ENCODE assay signal across 16 mouse cellular contexts in genomic region chr2:128325456-128325855, GRCm38 (mm10).
A peak's percentile ranks its signal among the peaks of the same experiment; 100 is the strongest.
DNase-seq lines count a peak whose midpoint lies in the region; TF ChIP-seq lines count a peak whose summit lies in the region.
"Had no signal": no experiment of that assay in that cellular context is flagged by ENCODE, and none has a peak within 500 bp of the region (broad histone marks: within the 10 kb centered on the region; RNA-seq: fewer than 3 reads in every experiment).

No protein-coding gene starts in this region.

- H3K4me3 ChIP-seq in spleen, adult 2 months (ENCODE audit: extremely low read depth, insufficient read depth, insufficient read length), result no peak overlapping the region
- H3K4me3 ChIP-seq in CH12.LX (replicated peaks in 1 of 3; ENCODE audit: low read depth in 2 of 3, low read length in 2 of 3, poor library complexity in 1 of 3) (no peak overlapping the region), myocyte (no peak overlapping the region)
- H3K4me3 ChIP-seq: limb, embryonic 10.5 days; liver, embryonic 13.5 days; midbrain, embryonic 12.5 days; neural tube, embryonic 13.5 days; stomach, embryonic 15.5 days had no signal

- TF ChIP-seq RAD21 in CH12.LX (IDR thresholded peaks at IDR 0.05; ENCODE audit: low read depth, low read length), result no peak; the same call in 1 of the 2 replicates

- peak; percentile 35 to 69 for DNase-seq in spleen, adult 2 months (ENCODE audit: low read depth in 1 of 2, low spot score in 2 of 2)
- no peak for DNase-seq in spleen, postnatal 14 days (ENCODE audit: low spot score in 2 of 2)
- DNase-seq in CH12.LX (ENCODE audit: extremely low read depth), result peak; percentile 84
- DNase-seq in thymus, postnatal 36 days, result peak; percentile 41 to 57
- no peak for DNase-seq in adrenal gland, adult 18-20 months (ENCODE audit: low spot score in 2 of 2)
- DNase-seq in cerebellum, postnatal 36 days, result no peak
- DNase-seq: cerebellum, adult 2 months; embryo, embryonic 11 days; kidney, adult 8-10 months; layer of hippocampus, postnatal 36 days; liver, embryonic 13.5 days had no signal

- no peak; the same call in 1 of the 2 replicates for TF ChIP-seq EP300 in CH12.LX (IDR thresholded peaks at IDR 0.05; ENCODE audit: low read length)

- H3K27ac ChIP-seq in spleen, adult 2 months (ENCODE audit: insufficient read depth, low read length), result no peak overlapping the region
- no peak overlapping the region for H3K27ac ChIP-seq in CH12.LX (ENCODE audit: insufficient read depth, low read depth)
- H3K27ac ChIP-seq: liver, embryonic 13.5 days; midbrain, embryonic 12.5 days had no signal

- no peak for TF ChIP-seq POLR2A in spleen, adult 2 months (IDR thresholded peaks at IDR 0.05; ENCODE audit: low read depth, low read length)
- no peak for TF ChIP-seq POLR2A in CH12.LX (IDR thresholded peaks at IDR 0.05; ENCODE audit: low read depth, low read length)
- no peak for TF ChIP-seq POLR2A in myocyte (IDR thresholded peaks at IDR 0.05; ENCODE audit: insufficient read length, low read depth)

- in situ Hi-C loops in CH12.LX (cut with MboI; ENCODE audit: low pct_ligation_motif_present, low pct_unique_long_range_greater_than_20kb, low sequenced_read_pairs), result no loop called here

- no peaks in the 10 kb centered on the region for H3K36me3 ChIP-seq in spleen, adult 2 months (ENCODE audit: control insufficient read depth, insufficient read depth, low read length)
- H3K36me3 ChIP-seq in CH12.LX (replicated peaks in 1 of 2; ENCODE audit: control insufficient read depth in 1 of 2, insufficient read depth in 1 of 2, low read length in 1 of 2) (peaks cover 0 to 1% of the 10 kb centered on the region in 2 experiments), myocyte (ENCODE audit: control insufficient read depth, insufficient read depth) (no peaks in the 10 kb centered on the region)
- H3K36me3 ChIP-seq: limb, embryonic 10.5 days; liver, embryonic 13.5 days; midbrain, embryonic 12.5 days; neural tube, embryonic 13.5 days; stomach, embryonic 15.5 days had no signal

- H3K4me2 ChIP-seq in CH12.LX (ENCODE audit: insufficient read depth, low read depth, poor library complexity, severe bottlenecking), result no peak overlapping the region
- H3K4me2 ChIP-seq in myocyte (ENCODE audit: low read depth), result peak overlapping the region; percentile 7
- H3K4me2 ChIP-seq: liver, embryonic 13.5 days; midbrain, embryonic 12.5 days; neural tube, embryonic 13.5 days had no signal

- TF ChIP-seq CTCF in spleen, adult 2 months (IDR thresholded peaks at IDR 0.05; ENCODE audit: extremely low read depth, insufficient read depth, insufficient read length, insufficient replicate concordance), result no peak
- no peak for TF ChIP-seq CTCF in CH12.LX (conservative IDR thresholded peaks at IDR 0.05 in 1 of 2, IDR thresholded peaks at IDR 0.05 in 1 of 2; ENCODE audit: low read depth in 2 of 2, low read length in 2 of 2)

- H3ac ChIP-seq in myocyte (ENCODE audit: control insufficient read depth, insufficient read length), result no peak overlapping the region

- 49% methylated on average over 4 of the region's 4 CpGs for WGBS in spleen, adult 2 months

- dilution Hi-C loops in CH12.LX (cut with MboI; ENCODE audit: extremely low pct_ligation_motif_present, extremely low pct_unique_long_range_greater_than_20kb, low sequenced_read_pairs), result no loop called here

- no peaks in the 10 kb centered on the region for H3K79me2 ChIP-seq in CH12.LX (replicated peaks; ENCODE audit: control insufficient read depth, extremely low read depth, insufficient read depth, poor library complexity, severe bottlenecking)
- H3K79me2 ChIP-seq in myocyte (ENCODE audit: control insufficient read depth, insufficient read depth), result peaks cover 3% of the 10 kb centered on the region

- H3K27me3 ChIP-seq in spleen, adult 2 months (ENCODE audit: control insufficient read depth, insufficient read depth, low read length), result no peaks in the 10 kb centered on the region
- H3K27me3 ChIP-seq in CH12.LX (replicated peaks) (no peaks in the 10 kb centered on the region), myocyte (ENCODE audit: control insufficient read depth, insufficient read depth, insufficient read length) (no peaks in the 10 kb centered on the region)
- H3K27me3 ChIP-seq: liver, embryonic 13.5 days; midbrain, embryonic 12.5 days; neural tube, embryonic 13.5 days; stomach, embryonic 15.5 days had no signal

- peaks cover 5% of the 10 kb centered on the region for H3K9me3 ChIP-seq in CH12.LX (replicated peaks; ENCODE audit: low read length)
- H3K9me3 ChIP-seq: limb, embryonic 10.5 days; liver, embryonic 13.5 days; midbrain, embryonic 12.5 days; neural tube, embryonic 13.5 days; stomach, embryonic 15.5 days had no signal

- H3K9ac ChIP-seq in CH12.LX (ENCODE audit: insufficient read depth, low read depth), result no peak overlapping the region
- H3K9ac ChIP-seq: liver, embryonic 13.5 days; midbrain, embryonic 12.5 days; neural tube, embryonic 13.5 days; stomach, embryonic 15.5 days had no signal

- H3K4me1 ChIP-seq in spleen, adult 2 months (ENCODE audit: control insufficient read depth, insufficient read depth, insufficient read length), result peaks cover 7% of the 10 kb centered on the region; the same call in 1 of the 2 replicates
- H3K4me1 ChIP-seq in CH12.LX (ENCODE audit: control insufficient read depth in 1 of 2, insufficient read depth in 2 of 2), result peaks cover 18 to 64% of the 10 kb centered on the region in 2 experiments
- H3K4me1 ChIP-seq: liver, embryonic 13.5 days had no signal

TF ChIP-seq in CH12.LX, 34 proteins besides CTCF, POLR2A, EP300 and RAD21 (continues in another document):
- TF ChIP-seq PAX5 (IDR thresholded peaks at IDR 0.05; ENCODE audit: low read length) (no peak), GABPA (IDR thresholded peaks at IDR 0.05; ENCODE audit: insufficient replicate concordance, low read depth, low read length) (no peak), TCF12 (IDR thresholded peaks at IDR 0.05; ENCODE audit: low read depth, low read length) (peak; percentile 68; the same call in 1 of the 2 replicates), MAX (IDR thresholded peaks at IDR 0.05; ENCODE audit: low read length) (0 out of 2 replicates have a peak, but pooled peaks have one; percentile 26), MAZ (IDR thresholded peaks at IDR 0.05; ENCODE audit: low read depth, low read length) (0 out of 2 replicates have a peak, but pooled peaks have one; percentile 49), SIN3A (IDR thresholded peaks at IDR 0.05; ENCODE audit: low read length) (no peak), ETS1 (conservative IDR thresholded peaks at IDR 0.05; ENCODE audit: low read depth, low read length) (peak; percentile 92), JUN (IDR thresholded peaks at IDR 0.05; ENCODE audit: insufficient read depth, low read depth, low read length) (no peak), BHLHE40 (IDR thresholded peaks at IDR 0.05; ENCODE audit: low read depth, low read length) (peak; percentile 98), MAFK (IDR thresholded peaks at IDR 0.05; ENCODE audit: insufficient replicate concordance, low read length) (no peak), USF1 (IDR thresholded peaks at IDR 0.05; ENCODE audit: low read depth, low read length) (no peak), TBP (conservative IDR thresholded peaks at IDR 0.05; ENCODE audit: low read depth, low read length) (no peak), ZKSCAN1 (IDR thresholded peaks at IDR 0.05; ENCODE audit: borderline replicate concordance, low read depth, low read length) (no peak), IRF4 (IDR thresholded peaks at IDR 0.05; ENCODE audit: low read depth, low read length) (peak; percentile 51), HCFC1 (IDR thresholded peaks at IDR 0.05; ENCODE audit: low read depth, low read length) (no peak; the same call in 1 of the 2 replicates), KAT2A (IDR thresholded peaks at IDR 0.05; ENCODE audit: insufficient replicate concordance, low read length) (no peak), ELF1 (IDR thresholded peaks at IDR 0.05; ENCODE audit: low read depth, low read length) (no peak), MEF2A (IDR thresholded peaks at IDR 0.05; ENCODE audit: borderline replicate concordance, low read depth, low read length) (peak; percentile 63; the same call in 1 of the 2 replicates)

TF ChIP-seq in myocyte, 11 proteins besides CTCF, POLR2A, EP300 and RAD21:
- peak in 2 of 3 experiments; percentile 4 to 9 for TF ChIP-seq MYOD1 (IDR thresholded peaks at IDR 0.05; ENCODE audit: control insufficient read depth in 1 of 3, insufficient read length in 2 of 3, low read depth in 2 of 3)
- TF ChIP-seq MYOG (IDR thresholded peaks at IDR 0.05; ENCODE audit: control insufficient read depth in 1 of 3, insufficient read depth in 1 of 3, insufficient read length in 2 of 3, low read depth in 2 of 3), result no peak
- no peak for TF ChIP-seq MAX (IDR thresholded peaks at IDR 0.05; ENCODE audit: low read depth)

Comparison
In these comparisons a context has a peak if more than half of its experiments do, and no peak if none do; other contexts are left out.
1. DNase-seq: peak in spleen, adult 2 months (2 of 2), CH12.LX (single experiment) and thymus, postnatal 36 days (2 of 2); none in spleen, postnatal 14 days (0 of 2), adrenal gland, adult 18-20 months (0 of 2) and cerebellum, postnatal 36 days (0 of 2).